Mouse (Mus musculus) ovary, adult 10 weeks (tissue): ENCODE measurements around the gene Trim13. TPM values are rescaled to one million over a fixed set of nuclear protein-coding genes. Genes with fewer than 3 reads are reported as not detected.

Experiments used
- polyA plus RNA-seq: library from polyadenylated mRNA; stranded (reverse); fragments of 350-450 nt; fragmentation: Illumina TruSeq; extraction: RNeasy Lipid Tissue Mini Kit (QIAGEN cat#74804); gene quantifications from one replicate; pipeline ENCODE4 v1.2.3, GENCODE M21; 2014

Gene Trim13
- polyA plus RNA-seq = 80.0 TPM

DNA sequence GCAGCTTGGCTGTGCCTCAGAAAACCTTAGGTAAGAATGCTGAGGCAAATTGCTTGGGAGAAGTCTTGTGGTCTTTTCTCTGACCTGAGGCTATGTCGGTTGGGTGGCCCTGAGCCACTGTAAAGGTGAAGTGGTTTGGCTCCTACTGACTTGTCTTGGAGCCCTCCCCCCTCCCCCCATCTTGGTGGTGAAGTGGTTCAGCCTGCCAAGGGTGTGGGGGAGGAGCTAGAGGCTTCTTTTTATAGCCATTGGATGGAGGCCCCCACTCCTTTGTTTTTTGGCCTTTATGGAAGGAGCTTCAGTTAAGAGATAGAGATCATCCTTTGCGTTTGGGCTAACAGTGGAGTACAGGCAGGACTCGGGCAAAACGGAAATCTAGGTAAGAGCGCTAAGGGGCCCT, at the start of gene Trim13:
Trim13 (plus strand) TSS at position 280 of the 400 bp plus-strand sequence.

GRCm38 (mm10) chr14:61556289-61557147, 41.5 kb upstream of the Trim13 start, which contains the start of gene Spryd7:
Gene Spryd7, minus strand, starts transcription at chr14:61556886.

DNA sequence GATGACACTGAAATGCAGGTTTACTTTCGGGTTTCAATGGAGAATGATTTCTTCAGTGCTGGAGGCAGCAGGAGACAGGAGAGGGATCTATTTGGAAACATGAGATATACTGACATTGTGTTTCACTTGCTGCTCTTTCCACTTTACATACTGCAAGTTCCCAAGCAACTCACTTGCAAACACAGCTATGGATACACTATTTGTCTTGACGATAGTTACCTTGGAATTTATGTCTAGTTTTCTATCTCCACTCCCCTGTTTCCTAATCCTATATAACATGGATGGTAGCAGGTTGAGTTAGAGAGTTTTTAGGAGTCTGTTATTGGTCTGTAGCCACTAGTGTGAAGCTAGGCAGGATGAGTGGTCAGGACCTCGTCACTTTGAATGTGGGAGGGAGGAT, 9.1 kb downstream of the Trim13 start, which contains the start of gene Kcnrg:
Kcnrg (plus strand) TSS at position 301 of the 400 bp plus-strand sequence.

Other genes starting within 250 kb of the Trim13 start
- 5.6 TPM for gene Ebpl, start 237.8 kb upstream of the Trim13 start, polyA plus RNA-seq
- gene Kpna3, start 158.4 kb upstream of the Trim13 start, polyA plus RNA-seq = 180 TPM
- gene Spryd7, start 41.4 kb upstream of the Trim13 start, polyA plus RNA-seq = 73.2 TPM
- gene Kcnrg, start 9.2 kb downstream of the Trim13 start, polyA plus RNA-seq = 4.4 TPM